Mouse (Mus musculus) pancreas, adult 10 weeks (tissue): ENCODE data around the gene Adam11. TPM values are rescaled to one million over a fixed set of nuclear protein-coding genes. Genes with fewer than 3 reads are reported as not detected.

Experiments
- polyA plus RNA-seq: library from polyadenylated mRNA; stranded (reverse); fragments of 350-450 nt; fragmentation: Illumina TruSeq; extraction: RNeasy Lipid Tissue Mini Kit (QIAGEN cat#74804); gene quantifications from one replicate; pipeline ENCODE4 v1.2.3, GENCODE M21; 2015; ENCODE audit warnings: low read depth, low replicate concordance; ENCODE audit not compliant: insufficient read depth

Gene Adam11
- 2.2 TPM for polyA plus RNA-seq

DNA sequence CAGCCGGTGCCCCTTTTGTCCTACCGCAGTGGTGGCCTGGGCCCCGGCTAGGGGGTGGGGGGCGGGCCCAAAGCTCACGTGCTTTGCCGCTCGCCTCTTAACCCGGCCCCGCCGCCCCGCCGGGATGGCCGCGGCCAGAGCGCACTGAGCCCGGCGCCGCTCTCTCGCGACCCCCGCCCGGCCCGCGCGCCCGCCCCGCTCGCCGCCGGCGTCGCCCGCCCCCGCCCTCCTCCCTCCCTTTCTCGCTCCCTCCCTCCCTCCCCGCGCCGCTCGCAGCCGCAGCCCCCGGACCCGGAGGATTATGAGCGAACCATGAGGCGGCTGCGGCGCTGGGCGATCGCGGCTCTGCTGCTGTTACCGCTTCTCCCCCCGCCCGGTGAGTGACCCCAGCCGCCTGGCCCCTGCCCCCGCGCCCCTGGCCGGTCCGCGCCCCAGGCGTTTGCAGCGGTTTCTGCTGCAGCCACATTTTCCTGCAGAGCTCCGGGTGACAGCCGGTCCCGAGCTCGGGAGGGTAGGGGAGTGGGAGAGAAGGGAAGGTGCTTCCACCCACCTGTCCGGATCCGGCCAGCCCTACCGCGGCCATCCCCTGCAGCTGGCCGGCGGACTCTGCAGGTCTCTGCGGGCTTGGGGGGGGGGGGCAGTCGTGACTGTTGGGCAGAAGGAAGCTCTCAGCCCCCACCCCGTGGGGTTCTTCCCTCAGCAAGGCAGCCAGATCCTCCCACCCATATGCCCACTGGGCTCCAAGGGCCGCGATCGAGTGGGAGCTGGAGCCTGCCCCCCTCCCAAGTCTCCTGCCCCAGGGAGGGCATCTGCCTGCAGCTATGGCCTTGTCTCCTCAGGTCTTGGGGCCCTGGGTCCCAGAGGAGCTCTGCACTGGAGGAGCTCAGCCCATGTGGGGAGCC lies at the start of gene Adam11:
Adam11 (plus strand) TSS at position 131 of the 902 bp plus-strand sequence.

DNA sequence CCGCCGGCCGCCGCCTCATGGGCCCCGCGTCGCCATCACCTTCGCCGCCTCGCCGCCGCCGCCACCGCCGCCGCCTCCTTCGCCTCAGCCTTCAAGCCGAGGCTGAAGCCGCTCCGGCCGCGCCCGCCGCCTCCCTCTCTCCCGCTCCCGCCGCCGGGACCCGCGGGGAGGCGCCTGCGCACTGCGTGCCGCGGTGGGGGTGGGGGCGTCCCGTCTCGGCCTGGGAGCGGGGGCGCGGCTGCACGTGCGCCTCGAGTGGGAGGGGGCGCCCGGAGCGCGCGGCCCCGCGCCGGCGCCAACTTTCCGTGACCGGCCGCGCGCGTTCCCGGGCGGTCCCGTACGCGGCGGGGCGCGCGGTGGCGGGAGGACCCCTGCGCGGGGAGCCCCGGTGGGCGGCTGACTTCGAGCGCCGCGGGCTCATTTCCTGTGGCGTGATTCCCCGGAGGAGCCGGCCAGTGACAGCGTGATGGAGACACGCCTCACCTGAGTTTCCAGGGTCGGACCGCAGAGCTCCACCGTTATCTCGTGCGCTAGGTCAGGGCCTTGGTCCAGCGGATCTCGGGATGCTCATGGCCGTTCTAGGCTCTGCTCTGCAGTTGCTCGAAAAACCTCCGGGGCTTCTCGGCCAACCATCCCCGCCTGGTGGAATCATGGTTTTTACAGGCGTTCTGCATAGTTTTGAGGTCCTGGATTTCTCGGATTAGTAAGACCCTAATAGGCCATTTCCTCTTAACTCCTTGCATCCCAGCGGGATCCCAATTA lies 58.0 kb downstream of the Adam11 start, which contains the start of gene Gjc1:
Gjc1 (minus strand) TSS at position 680 of the 762 bp plus-strand sequence.

Other genes starting within 250 kb of the Adam11 start
- 3.7 TPM for gene Gpatch8, start 205.0 kb upstream of the Adam11 start, polyA plus RNA-seq
- gene Gm11627, start 182.0 kb upstream of the Adam11 start, polyA plus RNA-seq, result 1.8 TPM
- 2.2 TPM for gene Fzd2, start 157.0 kb upstream of the Adam11 start, polyA plus RNA-seq
- gene Meioc, start 97.7 kb upstream of the Adam11 start, polyA plus RNA-seq, result not detected
- 4.7 TPM for gene Ccdc43, start 63.7 kb upstream of the Adam11 start, polyA plus RNA-seq
- 3.2 TPM for gene Gjc1, start 58.3 kb downstream of the Adam11 start, polyA plus RNA-seq
- 4.0 TPM for gene Higd1b, start 74.4 kb downstream of the Adam11 start, polyA plus RNA-seq
- 18.6 TPM for gene Eftud2, start 119.5 kb downstream of the Adam11 start, polyA plus RNA-seq
- gene Ccdc103, start 119.8 kb downstream of the Adam11 start, polyA plus RNA-seq, result not detected
- gene Fam187a, start 123.7 kb downstream of the Adam11 start, polyA plus RNA-seq, result not detected
- not detected for gene Gfap, start 139.5 kb downstream of the Adam11 start, polyA plus RNA-seq
- gene Kif18b, start 163.7 kb downstream of the Adam11 start, polyA plus RNA-seq, result not detected
- not detected for gene C1ql1, start 185.2 kb downstream of the Adam11 start, polyA plus RNA-seq